Mouse (Mus musculus) testis, adult 2 months (tissue): Measurements from ENCODE around the gene Hist1h4i.

Experiments
- CTCF ChIP-seq: fragments of 200-500 bp; IDR thresholded peaks from 2 replicates; pipeline ENCODE4 v1.5.1; 2012; ENCODE audit warnings: low read depth, mild to moderate bottlenecking, inconsistent platforms, low read length, moderate library complexity; ENCODE audit not compliant: control insufficient read depth, insufficient read depth, insufficient replicate concordance
- POLR2A ChIP-seq: fragments of 200-500 bp; IDR thresholded peaks from 2 replicates; pipeline ENCODE4 v1.6.1; 2012; ENCODE audit warnings: low read depth, mild to moderate bottlenecking, inconsistent platforms, low read length, moderate library complexity; ENCODE audit not compliant: control insufficient read depth

DNA sequence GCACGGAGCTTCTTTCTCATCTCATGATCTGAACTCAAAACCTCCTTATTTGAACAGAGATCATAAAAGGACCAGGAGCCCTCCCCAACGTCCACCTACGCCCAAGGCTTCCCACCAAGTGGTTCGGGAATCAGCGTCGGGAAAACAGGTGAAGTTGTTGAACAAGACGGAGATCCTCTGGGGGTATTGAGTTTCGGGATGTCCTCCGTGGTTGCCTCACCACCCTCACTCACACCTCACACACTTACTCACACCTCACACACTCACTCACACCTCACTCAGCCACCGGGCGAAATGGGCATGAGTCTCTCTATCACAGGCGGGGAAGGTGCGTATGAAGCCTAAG lies 44.3 kb downstream of the Hist1h4i start:
- TF ChIP-seq POLR2A (no peak), CTCF (no peak)
